Mouse (Mus musculus) stomach, postnatal 0 days (tissue): Measurements from ENCODE around the gene Zbed5.
"Not testable (repeated sequence)": the region's sequence is repeated elsewhere in the genome, so short reads cannot be mapped to it uniquely, and the experiment has no call there.

Experiments
- CTCF ChIP-seq: IDR thresholded peaks from 2 replicates; pipeline ENCODE4 v1.5.1; 2016; ENCODE audit warnings: antibody characterized with exemption, low read depth, mild to moderate bottlenecking, moderate library complexity
- EP300 ChIP-seq: optimal IDR thresholded peaks from 2 replicates; pipeline ENCODE3; 2016; ENCODE audit warnings: antibody characterized with exemption

- TF ChIP-seq CTCF, EP300: not testable (repeated sequence)
These were observed 5.1 kb upstream of the Zbed5 start for GRCm38 (mm10) chr5:129890390-129890789.
